Mouse (Mus musculus) lung, embryonic 15.5 days (tissue): ENCODE measurements around the gene Sgsm1. TPM values are rescaled to one million over a fixed set of nuclear protein-coding genes. Genes with fewer than 3 reads are reported as not detected.
"Not testable (repeated sequence)": the region's sequence is repeated elsewhere in the genome, so short reads cannot be mapped to it uniquely, and the experiment has no call there.

Experiments
- ATAC-seq: fragments of 200-750 bp; cut with Nextera tagmentation; 2 replicates; pipeline ENCODE4 v1.8.0; 2017; ENCODE audit warnings: moderate number of reproducible peaks, borderline replicate concordance; ENCODE audit not compliant: low FRiP score, low TSS enrichment; ENCODE audit errors: extremely low read depth
- H3K27ac ChIP-seq: fragments of 300-500 bp; sonication (generic); 2 replicates; pipeline ENCODE4 v1.5.1; 2015; ENCODE audit warnings: moderate library complexity, mild to moderate bottlenecking, inconsistent platforms
- H3K27me3 ChIP-seq: fragments of 300-500 bp; sonication (generic); 2 replicates; pipeline ENCODE4 v1.6.1; 2015; ENCODE audit warnings: inconsistent platforms
- H3K36me3 ChIP-seq: fragments of 300-500 bp; sonication (generic); 2 replicates; pipeline ENCODE4 v1.6.1; 2015; ENCODE audit warnings: inconsistent platforms
- H3K4me1 ChIP-seq: fragments of 300-500 bp; sonication (generic); 2 replicates; pipeline ENCODE4 v1.6.1; 2015; ENCODE audit warnings: inconsistent platforms
- H3K4me2 ChIP-seq: fragments of 300-500 bp; sonication (generic); 2 replicates; pipeline ENCODE4 v1.6.1; 2015; ENCODE audit warnings: inconsistent platforms, mild to moderate bottlenecking, moderate library complexity
- H3K4me3 ChIP-seq: fragments of 300-500 bp; sonication (generic); 2 replicates; pipeline ENCODE4 v1.5.1; 2015; ENCODE audit warnings: mild to moderate bottlenecking, inconsistent platforms
- H3K9ac ChIP-seq: fragments of 300-500 bp; sonication (generic); 2 replicates; pipeline ENCODE4 v1.6.1; 2015; ENCODE audit warnings: inconsistent platforms
- H3K9me3 ChIP-seq: fragments of 300-500 bp; sonication (generic); 2 replicates; pipeline ENCODE4 v1.6.1; 2016; ENCODE audit warnings: inconsistent platforms
- WGBS: fragments of 180-500 bp; shearing (Covaris S2); methylation state at CpG from one replicate; pipeline ENCODE4 v1.1.7; 2015; 5-methylcytosine and 5-hydroxymethylcytosine counted together
- polyA plus RNA-seq: library from polyadenylated mRNA; unstranded; fragments of >200 nt; fragmentation: Nextera tagmentation; extraction: Ambion mirVana; gene quantifications from 2 replicates; pipeline ENCODE4 v1.2.1, GENCODE M21; 2015

The Sgsm1 gene
- 4.8 and 5.4 TPM in 2 replicates for polyA plus RNA-seq

DNA sequence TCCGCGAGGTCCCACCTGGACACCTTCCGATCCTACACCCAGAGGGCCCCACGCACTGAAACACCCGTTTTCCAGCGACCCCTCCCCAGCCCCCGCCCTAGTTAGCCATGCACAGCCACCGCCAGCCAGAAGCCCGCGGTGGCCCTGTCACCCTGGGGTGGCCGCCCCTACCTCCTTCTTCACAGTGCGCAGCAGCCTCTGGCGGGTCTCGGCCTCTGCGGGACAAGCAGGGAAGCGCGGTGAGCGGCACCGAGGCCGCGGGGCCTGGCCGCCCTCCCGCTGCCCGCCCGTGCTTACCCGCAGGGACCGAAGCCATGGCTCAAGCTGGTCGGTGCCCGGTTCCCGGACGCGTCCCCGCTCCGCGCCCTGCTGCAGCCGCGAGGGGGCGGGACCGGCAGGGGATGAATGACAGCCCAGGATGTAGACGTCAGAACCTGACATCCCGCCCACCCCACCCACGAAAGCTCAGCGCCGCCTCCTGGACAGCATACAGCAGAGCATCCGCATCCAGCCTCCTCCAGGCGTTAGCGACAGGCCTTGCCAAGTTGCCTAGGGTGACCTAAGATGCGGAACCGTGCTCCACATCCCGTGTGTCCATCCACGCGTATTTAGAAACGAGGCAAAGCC lies at the start of gene Sgsm1:
Gene Sgsm1, minus strand, starts transcription at position 410 of the 627 bp plus-strand sequence.
- H3K9me3 ChIP-seq = no peaks in the 10 kb centered on the region
- peak; percentile 78 for ATAC-seq
- 4% methylated on average over 45 of the region's 53 CpGs for WGBS
- peak within 1 kb of the TSS; percentile 55 for H3K4me3 ChIP-seq
- peak within 1 kb of the TSS; percentile 85 for H3K4me2 ChIP-seq
- no peak within 1 kb of the TSS for H3K27ac ChIP-seq
- peaks cover 33% of the 10 kb centered on the region; the same call in 1 of the 2 replicates for H3K27me3 ChIP-seq
- peaks cover 14% of the 10 kb centered on the region for H3K4me1 ChIP-seq
- H3K9ac ChIP-seq = peak within 1 kb of the TSS; percentile 55
- H3K36me3 ChIP-seq = no peaks in the 10 kb centered on the region

DNA sequence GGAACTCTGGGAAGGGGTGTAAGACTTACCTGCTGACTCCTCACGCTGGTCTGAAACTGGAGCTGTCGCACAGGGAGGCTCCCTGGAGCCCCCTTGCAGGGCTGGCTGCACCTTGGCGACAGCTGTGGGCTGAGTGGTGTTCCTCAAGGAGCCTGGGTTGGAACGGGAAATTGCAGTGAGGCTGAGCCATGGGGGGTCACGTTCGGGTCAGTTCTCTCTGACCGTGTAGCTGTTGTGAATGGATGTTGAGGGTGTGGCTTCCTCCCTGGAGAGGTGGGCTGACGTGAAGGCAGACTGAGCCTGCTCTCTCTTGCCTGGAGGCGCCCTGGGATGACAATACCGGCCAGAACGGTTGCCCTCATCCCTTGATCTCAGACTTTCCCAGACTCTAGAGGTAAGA lies 48.2 kb upstream of the Sgsm1 start:
- H3K27ac ChIP-seq = no peak overlapping the region

DNA sequence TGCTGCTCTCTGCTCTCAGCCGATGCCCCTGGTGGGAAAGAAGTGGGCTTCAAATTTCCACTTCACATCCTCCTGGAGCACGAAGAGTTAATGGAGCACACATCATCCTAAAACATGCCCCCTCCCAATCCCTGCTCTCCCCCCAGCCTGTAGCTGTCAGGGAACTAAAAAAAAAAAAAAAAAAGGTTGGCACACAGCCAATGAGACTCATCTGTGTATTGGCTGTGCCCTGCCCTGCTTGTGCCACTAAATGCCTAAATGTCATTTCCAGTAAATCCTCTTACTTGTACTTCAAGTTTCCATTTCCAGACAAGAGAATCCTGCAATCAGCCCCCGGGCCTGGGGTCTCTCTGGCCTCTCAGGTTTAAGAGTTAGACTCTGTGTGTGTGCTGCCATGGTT lies 47.1 kb upstream of the Sgsm1 start:
- 22% methylated on average over 3 of the region's 3 CpGs for WGBS
- Histone ChIP-seq H3K9ac (no peak overlapping the region), H3K27ac (no peak overlapping the region), H3K36me3 (no peaks in the 10 kb centered on the region), H3K4me3 (no peak overlapping the region), H3K9me3 (no peaks in the 10 kb centered on the region), H3K27me3 (no peaks in the 10 kb centered on the region), H3K4me2 (no peak overlapping the region), H3K4me1 (peaks cover 20% of the 10 kb centered on the region)
- no peak for ATAC-seq

More for the DNA sequence above, 48.2 kb upstream of the Sgsm1 start:
- H3K9ac ChIP-seq = no peak overlapping the region
- H3K4me1 ChIP-seq = peaks cover 17% of the 10 kb centered on the region
- no peak for ATAC-seq
- no peak overlapping the region for H3K4me2 ChIP-seq
- no peaks in the 10 kb centered on the region for H3K27me3 ChIP-seq
- no peaks in the 10 kb centered on the region for H3K36me3 ChIP-seq
- no peaks in the 10 kb centered on the region for H3K9me3 ChIP-seq
- H3K4me3 ChIP-seq = no peak overlapping the region
- 4% methylated on average over 11 of the region's 11 CpGs for WGBS

- no peaks in the 10 kb centered on the region for H3K27me3 ChIP-seq
- WGBS = 25% methylated on average over 3 of the region's 6 CpGs
Observed at GRCm38 (mm10) chr5:113357186-113357585, 46.6 kb upstream of the Sgsm1 start, which contains the start of gene Aym1. TSS of gene Aym1 (plus strand) at chr5:113357294.

DNA sequence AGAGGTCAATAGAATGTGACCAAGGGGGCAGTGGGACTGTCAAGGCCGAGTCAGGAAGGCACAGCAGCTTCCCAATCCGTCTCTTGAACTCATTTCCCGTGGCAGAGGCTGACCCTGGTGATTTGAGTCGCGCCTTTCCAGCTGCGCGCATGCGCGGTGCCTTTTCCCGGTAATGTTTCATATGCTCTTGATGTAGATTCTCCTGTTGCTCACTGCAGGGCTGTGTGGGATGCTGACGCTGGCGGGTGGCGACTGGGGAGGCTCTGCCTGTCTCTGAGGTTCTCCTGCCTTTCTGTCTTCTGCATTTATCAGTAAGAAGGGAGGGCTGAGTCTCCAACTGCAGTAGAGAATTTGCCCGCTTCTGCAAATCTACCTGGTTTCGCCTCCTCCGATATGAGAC lies 43.7 kb upstream of the Sgsm1 start:
- WGBS = 22% methylated on average over 16 of the region's 16 CpGs
- no peak overlapping the region for H3K9ac ChIP-seq
- no peak overlapping the region for H3K4me3 ChIP-seq

More at GRCm38 (mm10) chr5:113357186-113357585, 46.6 kb upstream of the Sgsm1 start, which contains the start of gene Aym1:
- no peak for ATAC-seq
- Histone ChIP-seq H3K4me1 (peaks cover 20% of the 10 kb centered on the region), H3K9ac (no peak within 1 kb of the TSS), H3K27ac (no peak within 1 kb of the TSS), H3K36me3 (no peaks in the 10 kb centered on the region), H3K9me3 (no peaks in the 10 kb centered on the region), H3K4me2 (no peak within 1 kb of the TSS), H3K4me3 (no peak within 1 kb of the TSS)

DNA sequence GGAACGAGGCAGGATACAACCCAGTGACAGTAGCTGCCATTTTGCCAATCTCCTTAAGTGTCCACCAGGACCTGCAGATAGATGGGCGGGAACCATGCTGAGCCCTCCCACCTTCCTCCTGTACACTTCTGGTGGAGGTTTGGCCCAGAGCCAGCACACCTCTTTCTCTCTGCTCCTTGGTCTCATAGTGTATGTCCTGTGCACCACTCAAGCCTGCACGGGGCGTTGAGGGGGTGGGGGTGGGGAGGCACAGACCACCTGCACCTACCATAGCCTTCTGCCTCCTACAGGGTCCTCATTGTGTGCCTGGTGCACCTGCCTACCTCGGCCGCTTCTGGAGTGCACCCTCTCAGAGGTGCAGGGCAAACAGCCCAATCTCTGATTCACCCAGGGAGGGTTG lies 42.0 kb upstream of the Sgsm1 start:
- Histone ChIP-seq H3K9ac (no peak overlapping the region), H3K36me3 (no peaks in the 10 kb centered on the region), H3K9me3 (no peaks in the 10 kb centered on the region), H3K27ac (peak overlapping the region; percentile 31; the same call in 1 of the 2 replicates), H3K4me2 (no peak overlapping the region), H3K4me1 (peaks cover 19% of the 10 kb centered on the region), H3K4me3 (no peak overlapping the region), H3K27me3 (peaks cover 23% of the 10 kb centered on the region)
- peak; percentile 73; the same call in 1 of the 2 replicates for ATAC-seq
- WGBS = 37% methylated on average over 6 of the region's 6 CpGs

More for the DNA sequence above, 43.7 kb upstream of the Sgsm1 start:
- no peak for ATAC-seq
- Histone ChIP-seq H3K27ac (no peak overlapping the region), H3K27me3 (peaks cover 6% of the 10 kb centered on the region; the same call in 1 of the 2 replicates), H3K9me3 (no peaks in the 10 kb centered on the region), H3K4me2 (peak overlapping the region; percentile 29; the same call in 1 of the 2 replicates), H3K36me3 (no peaks in the 10 kb centered on the region), H3K4me1 (peaks cover 20% of the 10 kb centered on the region)

GRCm38 (mm10) chr5:113351768-113352167 lies 41.2 kb upstream of the Sgsm1 start:
- no peaks in the 10 kb centered on the region for H3K36me3 ChIP-seq
- peaks cover 15% of the 10 kb centered on the region for H3K4me1 ChIP-seq
- H3K27me3 ChIP-seq = peaks cover 32% of the 10 kb centered on the region
- 85% methylated on average over 3 of the region's 3 CpGs for WGBS
- H3K9ac ChIP-seq = no peak overlapping the region
- H3K27ac ChIP-seq = no peak overlapping the region
- ATAC-seq = no peak
- no peak overlapping the region for H3K4me2 ChIP-seq
- no peak overlapping the region for H3K4me3 ChIP-seq
- H3K9me3 ChIP-seq = no peaks in the 10 kb centered on the region

GRCm38 (mm10) chr5:113349810-113350209 lies 39.2 kb upstream of the Sgsm1 start:
- Histone ChIP-seq H3K9me3 (no peaks in the 10 kb centered on the region), H3K27me3 (peaks cover 51% of the 10 kb centered on the region), H3K4me1 (peaks cover 15% of the 10 kb centered on the region), H3K36me3 (no peaks in the 10 kb centered on the region), H3K4me2 (no peak overlapping the region), H3K9ac (no peak overlapping the region), H3K4me3 (no peak overlapping the region), H3K27ac (no peak overlapping the region)
- 17% methylated on average over 7 of the region's 7 CpGs for WGBS
- no peak for ATAC-seq

DNA sequence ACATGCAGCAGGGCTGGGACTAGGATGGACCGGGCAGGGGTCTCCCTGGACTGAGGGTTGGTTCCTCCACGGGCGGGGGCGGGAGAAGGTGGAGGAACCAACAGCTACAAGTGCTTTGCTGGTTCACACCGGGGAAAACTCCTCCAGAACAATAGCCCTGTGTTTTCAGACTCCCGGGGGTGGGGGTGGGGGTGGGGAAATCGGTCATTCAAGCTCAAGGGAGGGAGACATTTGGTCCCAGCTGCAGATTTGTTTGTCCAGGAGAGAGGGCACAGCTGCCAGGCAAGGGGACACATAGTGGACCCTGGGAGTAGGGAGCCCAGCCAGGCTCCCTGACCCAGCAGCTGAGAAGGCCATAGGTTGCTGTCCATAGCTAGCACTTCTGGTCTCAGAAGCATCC lies 38.6 kb upstream of the Sgsm1 start:
- H3K4me1 ChIP-seq = peaks cover 12% of the 10 kb centered on the region
- WGBS = 17% methylated on average over 7 of the region's 7 CpGs
- H3K36me3 ChIP-seq = no peaks in the 10 kb centered on the region
- H3K4me3 ChIP-seq = no peak overlapping the region
- H3K27me3 ChIP-seq = peaks cover 57% of the 10 kb centered on the region
- no peak for ATAC-seq
- H3K9ac ChIP-seq = no peak overlapping the region
- no peaks in the 10 kb centered on the region for H3K9me3 ChIP-seq
- H3K4me2 ChIP-seq = no peak overlapping the region
- no peak overlapping the region for H3K27ac ChIP-seq

- Histone ChIP-seq H3K27me3 (peaks cover 59% of the 10 kb centered on the region), H3K9ac (no peak overlapping the region), H3K4me3 (no peak overlapping the region), H3K4me2 (no peak overlapping the region), H3K36me3 (no peaks in the 10 kb centered on the region), H3K27ac (no peak overlapping the region), H3K9me3 (no peaks in the 10 kb centered on the region), H3K4me1 (peaks cover 6% of the 10 kb centered on the region; the same call in 1 of the 2 replicates)
- ATAC-seq = no peak
- 15% methylated on average over 13 of the region's 13 CpGs for WGBS
Observed at GRCm38 (mm10) chr5:113348597-113348996, 38.0 kb upstream of the Sgsm1 start.

GRCm38 (mm10) chr5:113347593-113347992 lies 37.0 kb upstream of the Sgsm1 start:
- 33% methylated on average over 12 of the region's 12 CpGs for WGBS
- Histone ChIP-seq H3K4me3 (no peak overlapping the region), H3K9me3 (no peaks in the 10 kb centered on the region), H3K27me3 (peaks cover 63% of the 10 kb centered on the region), H3K9ac (no peak overlapping the region), H3K4me2 (no peak overlapping the region), H3K4me1 (peaks cover 5% of the 10 kb centered on the region; the same call in 1 of the 2 replicates), H3K36me3 (no peaks in the 10 kb centered on the region), H3K27ac (no peak overlapping the region)
- no peak for ATAC-seq

GRCm38 (mm10) chr5:113346651-113347050 lies 36.1 kb upstream of the Sgsm1 start:
- H3K4me2 ChIP-seq, H3K36me3 ChIP-seq, H3K4me1 ChIP-seq, H3K9ac ChIP-seq, H3K27ac ChIP-seq, H3K4me3 ChIP-seq, ATAC-seq, H3K9me3 ChIP-seq: not testable (repeated sequence)
- 42% methylated on average over 6 of the region's 6 CpGs for WGBS
- H3K27me3 ChIP-seq = peaks cover 69% of the 10 kb centered on the region
